Mouse (Mus musculus): ENCODE data around the gene Prkacb. TPM values are rescaled to one million over a fixed set of nuclear protein-coding genes. Genes with fewer than 3 reads are reported as not detected.
"Not testable (repeated sequence)": the region's sequence is repeated elsewhere in the genome, so short reads cannot be mapped to it uniquely, and the experiment has no call there.

Gene Prkacb
- polyA plus RNA-seq, 1 experiment, result 41.7 TPM

- Histone ChIP-seq H3K4me1 (ENCODE audit: control insufficient read depth, insufficient read depth, low read length) (peaks cover 3% of the 10 kb centered on the region), H3K36me3 (ENCODE audit: control insufficient read depth, insufficient read depth, low read length, poor library complexity, severe bottlenecking) (no peaks in the 10 kb centered on the region), H3K27me3 (ENCODE audit: control insufficient read depth, insufficient read depth, low read length, poor library complexity, severe bottlenecking) (no peaks in the 10 kb centered on the region), H3K9ac (ENCODE audit: low read depth, poor library complexity, severe bottlenecking) (no peak overlapping the region), H3K9me3 (replicated peaks; ENCODE audit: control insufficient read depth, insufficient read depth, low read length, poor library complexity, severe bottlenecking) (no peaks in the 10 kb centered on the region), H3K4me3 (ENCODE audit: low read depth, low read length) (no peak overlapping the region), H3K27ac (ENCODE audit: insufficient read depth, low read length) (no peak overlapping the region)
- TF ChIP-seq POLR2A (IDR thresholded peaks at IDR 0.05; ENCODE audit: insufficient read depth, low read length) (no peak), EP300 (IDR thresholded peaks at IDR 0.05; ENCODE audit: insufficient read depth, low read depth, low read length) (no peak), CTCF (IDR thresholded peaks at IDR 0.05; ENCODE audit: low read depth, low read length) (no peak)
These were observed 46.0 kb downstream of the Prkacb start for GRCm38 (mm10) chr3:146766701-146767181.

GRCm38 (mm10) chr3:146766071-146766605, 46.7 kb downstream of the Prkacb start:
- H3K27me3 ChIP-seq (ENCODE audit: control insufficient read depth, insufficient read depth, low read length, poor library complexity, severe bottlenecking), result no peaks in the 10 kb centered on the region
- H3K9me3 ChIP-seq (replicated peaks; ENCODE audit: control insufficient read depth, insufficient read depth, low read length, poor library complexity, severe bottlenecking), result no peaks in the 10 kb centered on the region
- no peak overlapping the region for H3K9ac ChIP-seq (ENCODE audit: low read depth, poor library complexity, severe bottlenecking)
- H3K4me1 ChIP-seq (ENCODE audit: control insufficient read depth, insufficient read depth, low read length), result peaks cover 3% of the 10 kb centered on the region
- no peaks in the 10 kb centered on the region for H3K36me3 ChIP-seq (ENCODE audit: control insufficient read depth, insufficient read depth, low read length, poor library complexity, severe bottlenecking)
- no peak overlapping the region for H3K4me3 ChIP-seq (ENCODE audit: low read depth, low read length)
- TF ChIP-seq EP300 (IDR thresholded peaks at IDR 0.05; ENCODE audit: insufficient read depth, low read depth, low read length), result no peak
- no peak for TF ChIP-seq POLR2A (IDR thresholded peaks at IDR 0.05; ENCODE audit: insufficient read depth, low read length)
- no peak for TF ChIP-seq CTCF (IDR thresholded peaks at IDR 0.05; ENCODE audit: low read depth, low read length)
- no peak overlapping the region for H3K27ac ChIP-seq (ENCODE audit: insufficient read depth, low read length)

GRCm38 (mm10) chr3:146764871-146765529, 47.8 kb downstream of the Prkacb start:
- Histone ChIP-seq H3K4me1 (ENCODE audit: control insufficient read depth, insufficient read depth, low read length) (peaks cover 3% of the 10 kb centered on the region), H3K9me3 (replicated peaks; ENCODE audit: control insufficient read depth, insufficient read depth, low read length, poor library complexity, severe bottlenecking) (no peaks in the 10 kb centered on the region), H3K9ac (ENCODE audit: low read depth, poor library complexity, severe bottlenecking) (no peak overlapping the region), H3K4me3 (ENCODE audit: low read depth, low read length) (no peak overlapping the region), H3K27ac (ENCODE audit: insufficient read depth, low read length) (no peak overlapping the region), H3K27me3 (ENCODE audit: control insufficient read depth, insufficient read depth, low read length, poor library complexity, severe bottlenecking) (no peaks in the 10 kb centered on the region), H3K36me3 (ENCODE audit: control insufficient read depth, insufficient read depth, low read length, poor library complexity, severe bottlenecking) (no peaks in the 10 kb centered on the region)
- TF ChIP-seq CTCF (IDR thresholded peaks at IDR 0.05; ENCODE audit: low read depth, low read length) (no peak), POLR2A (IDR thresholded peaks at IDR 0.05; ENCODE audit: insufficient read depth, low read length) (no peak), EP300 (IDR thresholded peaks at IDR 0.05; ENCODE audit: insufficient read depth, low read depth, low read length) (no peak)

- H3K27ac ChIP-seq (ENCODE audit: insufficient read depth, low read length); H3K27me3 ChIP-seq (ENCODE audit: control insufficient read depth, insufficient read depth, low read length, poor library complexity, severe bottlenecking); H3K9ac ChIP-seq (ENCODE audit: low read depth, poor library complexity, severe bottlenecking); H3K36me3 ChIP-seq (ENCODE audit: control insufficient read depth, insufficient read depth, low read length, poor library complexity, severe bottlenecking); H3K4me3 ChIP-seq (ENCODE audit: low read depth, low read length); H3K4me1 ChIP-seq (ENCODE audit: control insufficient read depth, insufficient read depth, low read length); H3K9me3 ChIP-seq (replicated peaks; ENCODE audit: control insufficient read depth, insufficient read depth, low read length, poor library complexity, severe bottlenecking): not testable (repeated sequence)
These were observed 49.7 kb downstream of the Prkacb start for GRCm38 (mm10) chr3:146763054-146763453.

- Histone ChIP-seq H3K9ac (ENCODE audit: low read depth, poor library complexity, severe bottlenecking) (no peak overlapping the region), H3K27ac (ENCODE audit: insufficient read depth, low read length) (no peak overlapping the region), H3K36me3 (ENCODE audit: control insufficient read depth, insufficient read depth, low read length, poor library complexity, severe bottlenecking) (no peaks in the 10 kb centered on the region), H3K27me3 (ENCODE audit: control insufficient read depth, insufficient read depth, low read length, poor library complexity, severe bottlenecking) (no peaks in the 10 kb centered on the region), H3K4me1 (ENCODE audit: control insufficient read depth, insufficient read depth, low read length) (no peaks in the 10 kb centered on the region), H3K4me3 (ENCODE audit: low read depth, low read length) (no peak overlapping the region), H3K9me3 (replicated peaks; ENCODE audit: control insufficient read depth, insufficient read depth, low read length, poor library complexity, severe bottlenecking) (no peaks in the 10 kb centered on the region)
- TF ChIP-seq POLR2A (IDR thresholded peaks at IDR 0.05; ENCODE audit: insufficient read depth, low read length) (no peak), CTCF (IDR thresholded peaks at IDR 0.05; ENCODE audit: low read depth, low read length) (no peak), EP300 (IDR thresholded peaks at IDR 0.05; ENCODE audit: insufficient read depth, low read depth, low read length) (no peak)
These were observed 51.5 kb downstream of the Prkacb start for GRCm38 (mm10) chr3:146761276-146761675.
